Mouse (Mus musculus): ENCODE results near the gene Fam71e1. TPM values are rescaled to one million over a fixed set of nuclear protein-coding genes. Genes with fewer than 3 reads are reported as not detected.

Gene Fam71e1
- total and polyA plus RNA-seq, 3 experiments = 1.2 to 2.0 TPM; not detected in 1

DNA sequence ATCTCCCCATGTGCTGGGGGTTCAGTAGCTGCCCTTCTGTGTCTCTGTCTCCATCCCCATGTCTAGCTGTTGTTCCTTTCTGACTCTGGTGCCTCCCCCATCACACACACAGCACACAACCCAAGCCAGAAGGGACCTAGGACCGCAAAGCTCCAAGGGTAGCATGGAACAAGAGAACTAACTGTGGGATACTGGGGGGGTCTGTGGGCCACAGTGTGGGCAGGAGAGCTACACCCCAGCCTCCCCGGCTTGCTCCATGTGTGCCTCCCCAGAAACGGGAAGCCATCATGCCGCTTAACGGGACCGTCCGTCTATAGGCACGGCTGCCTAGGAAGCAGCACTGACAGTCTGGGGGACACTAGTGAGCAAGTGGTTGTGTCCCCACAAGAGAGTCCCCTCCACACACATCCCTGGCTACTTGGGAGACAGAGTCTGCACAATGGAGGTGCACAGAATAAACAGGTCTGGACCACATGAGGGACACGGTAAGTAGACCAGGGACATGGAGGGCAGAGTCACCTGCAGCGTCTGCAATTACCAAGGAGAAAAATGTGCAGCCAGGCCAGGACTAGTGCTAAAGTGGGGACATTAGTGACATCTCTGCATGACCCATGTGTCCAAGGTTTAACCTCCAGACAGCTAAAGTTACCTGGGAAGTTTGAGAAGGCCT is 32.7 kb upstream of the Fam71e1 start:
- Histone ChIP-seq H3K4me3 (ENCODE audit: control insufficient read depth in 1 of 2, insufficient read depth in 1 of 2, low read depth in 2 of 2, low read length in 2 of 2) (no peak overlapping the region), H3K79me2 (ENCODE audit: control insufficient read depth, insufficient read depth, low read length, poor library complexity) (peaks cover 3% of the 10 kb centered on the region), H3K4me1 (ENCODE audit: control insufficient read depth in 1 of 2, insufficient read depth in 2 of 2, low read length in 2 of 2) (peaks cover 0 to 7% of the 10 kb centered on the region in 2 experiments; a peak in 2 of 4 replicates), H3K27me3 (ENCODE audit: control insufficient read depth in 1 of 2, insufficient read depth in 2 of 2, low read length in 2 of 2) (no peaks in the 10 kb centered on the region), H3K27ac (ENCODE audit: control insufficient read depth, low read depth, low read length) (no peak overlapping the region), H3K9ac (ENCODE audit: control insufficient read depth, low read depth, low read length, poor library complexity, severe bottlenecking) (no peak overlapping the region), H3K36me3 (ENCODE audit: control insufficient read depth in 1 of 2, insufficient read depth in 2 of 2, low read length in 2 of 2) (no peaks in the 10 kb centered on the region), H3K9me3 (replicated peaks; ENCODE audit: insufficient read depth, low read length) (no peaks in the 10 kb centered on the region)
- no peak for DNase-seq (ENCODE audit: low read depth, low spot score)
- TF ChIP-seq TAL1 (IDR thresholded peaks at IDR 0.05; ENCODE audit: low read length) = no peak

DNA sequence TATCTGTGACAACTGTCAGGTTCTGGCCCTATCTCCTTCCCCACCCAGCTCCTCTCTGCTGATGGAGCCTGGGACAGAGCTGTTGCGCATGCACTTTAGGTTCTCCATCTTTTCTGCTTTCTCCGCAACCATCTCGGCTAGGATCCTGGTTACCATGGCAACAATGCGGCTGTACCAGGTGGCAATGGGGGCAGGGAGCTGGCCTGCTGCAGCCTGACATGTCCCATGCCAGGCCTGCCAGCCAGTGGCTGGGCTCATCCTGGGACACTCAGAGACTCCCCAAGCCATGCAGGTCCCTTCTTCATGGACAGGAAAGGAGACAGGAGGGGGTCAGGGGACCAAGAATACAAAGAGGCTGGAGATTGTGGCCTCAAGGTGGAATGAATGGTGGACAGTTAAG is 31.9 kb upstream of the Fam71e1 start:
- no peaks in the 10 kb centered on the region for H3K9me3 ChIP-seq (replicated peaks; ENCODE audit: insufficient read depth, low read length)
- H3K9ac ChIP-seq (ENCODE audit: control insufficient read depth, low read depth, low read length, poor library complexity, severe bottlenecking) = no peak overlapping the region
- peaks cover 3% of the 10 kb centered on the region for H3K79me2 ChIP-seq (ENCODE audit: control insufficient read depth, insufficient read depth, low read length, poor library complexity)
- no peaks in the 10 kb centered on the region for H3K36me3 ChIP-seq (ENCODE audit: control insufficient read depth in 1 of 2, insufficient read depth in 2 of 2, low read length in 2 of 2)
- H3K27ac ChIP-seq (ENCODE audit: control insufficient read depth, low read depth, low read length) = no peak overlapping the region
- TF ChIP-seq ZC3H11A (IDR thresholded peaks at IDR 0.05; ENCODE audit: low read depth, low read length) (no peak), MXI1 (IDR thresholded peaks at IDR 0.05; ENCODE audit: low read depth, low read length) (no peak), MYC (IDR thresholded peaks at IDR 0.05; ENCODE audit: low read depth, low read length) (no peak), CTCF (IDR thresholded peaks at IDR 0.05 in 2 of 3, conservative IDR thresholded peaks at IDR 0.05 in 1 of 3; ENCODE audit: control insufficient read depth in 1 of 3, insufficient read depth in 1 of 3, low read depth in 2 of 3, low read length in 3 of 3, poor library complexity in 1 of 3, severe bottlenecking in 1 of 3) (no peak), USF2 (IDR thresholded peaks at IDR 0.05; ENCODE audit: borderline replicate concordance in 1 of 2, insufficient read depth in 1 of 2, low read depth in 1 of 2, low read length in 2 of 2) (no peak), ZMIZ1 (IDR thresholded peaks at IDR 0.05; ENCODE audit: low read depth, low read length) (no peak), MAX (IDR thresholded peaks at IDR 0.05; ENCODE audit: low read length) (no peak), E2F4 (IDR thresholded peaks at IDR 0.05; ENCODE audit: borderline replicate concordance, low read depth, low read length) (no peak), TAL1 (IDR thresholded peaks at IDR 0.05; ENCODE audit: low read length) (no peak), GATA1 (IDR thresholded peaks at IDR 0.05; ENCODE audit: low read depth, low read length) (no peak), POLR2A (IDR thresholded peaks at IDR 0.05; ENCODE audit: control insufficient read depth in 1 of 2, insufficient read depth in 1 of 2, low read depth in 1 of 2, low read length in 2 of 2, poor library complexity in 1 of 2) (no peak), UBTF (IDR thresholded peaks at IDR 0.05; ENCODE audit: borderline replicate concordance, insufficient read depth, low read depth, low read length) (no peak), MAFK (IDR thresholded peaks at IDR 0.05; ENCODE audit: borderline replicate concordance, low read depth, low read length) (no peak), SMC3 (IDR thresholded peaks at IDR 0.05; ENCODE audit: low read depth, low read length) (no peak), NRF1 (IDR thresholded peaks at IDR 0.05; ENCODE audit: insufficient read depth, low read depth, low read length, poor library complexity, severe bottlenecking) (no peak), ZKSCAN1 (IDR thresholded peaks at IDR 0.05; ENCODE audit: low read depth, low read length) (no peak), CHD1 (IDR thresholded peaks at IDR 0.05; ENCODE audit: low read depth, low read length) (no peak), MYB (IDR thresholded peaks at IDR 0.05; ENCODE audit: low read depth, low read length) (no peak), ETS1 (IDR thresholded peaks at IDR 0.05; ENCODE audit: low read depth, low read length) (no peak), RCOR1 (IDR thresholded peaks at IDR 0.05; ENCODE audit: low read depth, low read length) (no peak)
- H3K4me1 ChIP-seq (ENCODE audit: control insufficient read depth in 1 of 2, insufficient read depth in 2 of 2, low read length in 2 of 2) = peaks cover 0 to 9% of the 10 kb centered on the region in 2 experiments; a peak in 2 of 4 replicates
- no peak overlapping the region for H3K4me3 ChIP-seq (ENCODE audit: control insufficient read depth in 1 of 2, insufficient read depth in 1 of 2, low read depth in 2 of 2, low read length in 2 of 2)
- H3K27me3 ChIP-seq (ENCODE audit: control insufficient read depth in 1 of 2, insufficient read depth in 2 of 2, low read length in 2 of 2) = no peaks in the 10 kb centered on the region
- no peak for DNase-seq (ENCODE audit: low read depth, low spot score)
